Mouse (Mus musculus): Measurements from ENCODE around the gene Prickle2. TPM values are rescaled to one million over a fixed set of nuclear protein-coding genes. Genes with fewer than 3 reads are reported as not detected.

Prickle2 gene
- polyA plus RNA-seq, 1 experiment: 12.7 TPM

DNA sequence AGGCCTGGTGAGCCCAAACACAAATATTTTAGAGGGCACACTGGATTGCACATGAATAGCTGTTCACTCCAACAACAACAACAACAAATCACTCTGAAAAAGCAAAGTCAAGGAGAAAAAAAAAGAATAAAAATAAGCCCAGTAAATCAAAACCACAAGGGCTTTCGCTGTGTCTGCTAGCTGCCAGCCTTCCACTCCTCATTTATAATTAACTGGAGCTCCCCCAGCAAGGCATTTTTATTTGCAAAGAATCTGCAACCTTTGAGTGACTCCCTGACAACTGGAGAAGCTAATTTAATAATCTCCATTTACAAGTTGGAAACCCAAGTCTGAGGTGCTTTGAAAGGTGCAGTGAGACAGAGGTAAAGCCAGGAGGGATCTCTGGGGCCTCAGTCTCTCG is 245.2 kb downstream of the Prickle2 start:
- no peak overlapping the region for H3K4me3 ChIP-seq (replicated peaks; ENCODE audit: insufficient read depth, low read depth, low read length)
- no peak for TF ChIP-seq POLR2A (IDR thresholded peaks at IDR 0.05; ENCODE audit: borderline replicate concordance, insufficient read depth, low read length)
- no peak for TF ChIP-seq CTCF (IDR thresholded peaks at IDR 0.05; ENCODE audit: borderline replicate concordance, insufficient read depth, low read depth, low read length)
- H3K27me3 ChIP-seq (ENCODE audit: control insufficient read depth, insufficient read depth, low read length): no peaks in the 10 kb centered on the region; the same call in 1 of the 2 replicates
- H3K4me1 ChIP-seq (ENCODE audit: control insufficient read depth, insufficient read depth, low read length): peaks cover 11% of the 10 kb centered on the region
- no peak overlapping the region for H3K27ac ChIP-seq (ENCODE audit: insufficient read depth, low read length)
- no peak for DNase-seq
- 94% methylated on average over 2 of the region's 2 CpGs for WGBS

DNA sequence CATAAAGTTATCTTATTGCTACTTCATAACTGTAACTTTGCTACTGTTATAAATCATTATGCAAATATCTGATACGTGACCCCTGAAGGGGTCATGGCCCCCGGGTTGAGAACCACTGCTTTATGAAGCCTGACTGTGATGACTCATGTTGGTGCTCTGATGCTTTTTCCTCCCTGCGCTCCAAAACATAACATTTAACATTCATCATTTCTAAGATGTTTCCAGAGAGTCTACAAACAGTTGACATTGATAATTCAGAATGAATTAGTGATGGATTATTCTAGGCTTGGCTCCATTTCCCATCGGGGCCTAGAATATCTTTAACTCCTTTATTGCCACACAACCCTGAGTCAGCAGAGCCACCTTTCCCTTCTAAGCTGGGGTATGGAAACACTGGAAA is 247.9 kb downstream of the Prickle2 start:
- no peak for TF ChIP-seq POLR2A (IDR thresholded peaks at IDR 0.05; ENCODE audit: borderline replicate concordance, insufficient read depth, low read length)
- TF ChIP-seq CTCF (IDR thresholded peaks at IDR 0.05; ENCODE audit: borderline replicate concordance, insufficient read depth, low read depth, low read length): no peak
- no peak for DNase-seq
- H3K4me1 ChIP-seq (ENCODE audit: control insufficient read depth, insufficient read depth, low read length): no peaks in the 10 kb centered on the region
- no peak overlapping the region for H3K27ac ChIP-seq (ENCODE audit: insufficient read depth, low read length)
- H3K27me3 ChIP-seq (ENCODE audit: control insufficient read depth, insufficient read depth, low read length): no peaks in the 10 kb centered on the region; the same call in 1 of the 2 replicates
- H3K4me3 ChIP-seq (replicated peaks; ENCODE audit: insufficient read depth, low read depth, low read length): no peak overlapping the region
- WGBS: 87% methylated on average over 4 of the region's 4 CpGs

DNA sequence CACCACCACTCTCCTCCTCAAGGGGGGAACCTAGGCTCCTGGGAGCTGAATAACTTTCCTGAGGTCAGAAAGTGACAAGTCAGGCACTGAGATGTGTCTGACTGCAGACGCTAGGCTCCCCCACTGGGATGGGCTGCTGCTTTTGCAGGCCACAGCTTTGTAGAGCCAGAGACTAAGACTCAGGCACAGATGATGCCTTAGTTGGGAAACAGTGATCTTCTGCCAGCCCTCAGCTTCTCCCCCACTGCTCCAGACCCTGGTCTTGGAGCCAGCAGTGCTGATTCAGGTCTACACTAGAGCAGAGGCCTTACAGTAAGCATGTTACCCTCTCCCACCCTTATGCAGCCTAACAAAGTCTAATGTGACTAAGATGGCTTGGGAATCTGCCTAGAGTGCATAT is 254.5 kb downstream of the Prickle2 start:
- Histone ChIP-seq H3K4me1 (ENCODE audit: control insufficient read depth, insufficient read depth, low read length) (no peaks in the 10 kb centered on the region), H3K4me3 (replicated peaks; ENCODE audit: insufficient read depth, low read depth, low read length) (no peak overlapping the region), H3K27me3 (ENCODE audit: control insufficient read depth, insufficient read depth, low read length) (no peaks in the 10 kb centered on the region; the same call in 1 of the 2 replicates), H3K27ac (ENCODE audit: insufficient read depth, low read length) (no peak overlapping the region)
- 41% methylated on average over 1 of the region's 1 CpGs for WGBS
- TF ChIP-seq POLR2A (IDR thresholded peaks at IDR 0.05; ENCODE audit: borderline replicate concordance, insufficient read depth, low read length): no peak
- TF ChIP-seq CTCF (IDR thresholded peaks at IDR 0.05; ENCODE audit: borderline replicate concordance, insufficient read depth, low read depth, low read length): no peak
- no peak for DNase-seq

DNA sequence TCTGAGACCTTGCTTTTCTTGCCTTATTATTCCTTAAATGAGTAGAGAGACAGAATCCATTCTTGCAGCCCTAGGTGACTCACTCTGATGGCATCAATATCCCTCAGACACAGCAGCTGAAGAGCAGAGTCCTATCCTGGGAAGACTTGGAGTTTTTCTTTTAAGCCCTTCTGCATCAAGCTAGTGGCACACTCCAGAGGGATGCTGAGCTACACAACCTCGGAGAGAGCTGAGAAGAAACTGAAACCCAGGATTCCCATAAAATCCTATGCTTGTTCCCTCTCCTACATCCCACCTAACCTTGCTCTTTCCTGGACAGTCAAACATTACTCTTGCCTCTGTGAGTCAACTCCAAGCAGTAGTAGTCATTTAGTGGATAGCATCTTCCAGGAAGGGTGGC is 256.0 kb downstream of the Prickle2 start:
- WGBS: 95% methylated on average over 1 of the region's 1 CpGs
- TF ChIP-seq CTCF (IDR thresholded peaks at IDR 0.05; ENCODE audit: borderline replicate concordance, insufficient read depth, low read depth, low read length): no peak
- no peak for TF ChIP-seq POLR2A (IDR thresholded peaks at IDR 0.05; ENCODE audit: borderline replicate concordance, insufficient read depth, low read length)
- DNase-seq: no peak
- Histone ChIP-seq H3K4me1 (ENCODE audit: control insufficient read depth, insufficient read depth, low read length) (no peaks in the 10 kb centered on the region), H3K27ac (ENCODE audit: insufficient read depth, low read length) (no peak overlapping the region), H3K4me3 (replicated peaks; ENCODE audit: insufficient read depth, low read depth, low read length) (no peak overlapping the region), H3K27me3 (ENCODE audit: control insufficient read depth, insufficient read depth, low read length) (no peaks in the 10 kb centered on the region; the same call in 1 of the 2 replicates)

DNA sequence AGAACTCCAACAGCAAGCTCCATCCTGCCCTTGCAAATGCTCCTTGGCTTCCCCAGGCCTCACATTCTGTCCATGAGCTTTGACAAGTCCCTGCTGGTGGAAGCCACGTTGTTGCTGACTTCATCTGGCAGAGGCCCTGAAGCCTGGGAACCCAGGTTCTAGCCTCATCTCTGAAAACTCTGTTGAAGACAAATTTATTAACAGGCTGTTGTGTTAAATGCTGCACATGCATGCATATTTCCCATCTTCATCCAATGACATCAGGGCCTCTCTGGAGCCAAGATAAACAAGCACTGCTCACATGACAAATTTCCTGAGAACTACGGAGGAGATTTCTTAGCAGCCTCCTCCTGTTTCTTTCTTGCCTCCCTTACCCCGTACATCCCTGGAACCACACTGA is 259.3 kb downstream of the Prickle2 start:
- Histone ChIP-seq H3K4me3 (replicated peaks; ENCODE audit: insufficient read depth, low read depth, low read length) (no peak overlapping the region), H3K27me3 (ENCODE audit: control insufficient read depth, insufficient read depth, low read length) (no peaks in the 10 kb centered on the region), H3K4me1 (ENCODE audit: control insufficient read depth, insufficient read depth, low read length) (no peaks in the 10 kb centered on the region), H3K27ac (ENCODE audit: insufficient read depth, low read length) (no peak overlapping the region)
- no peak for DNase-seq
- TF ChIP-seq POLR2A (IDR thresholded peaks at IDR 0.05; ENCODE audit: borderline replicate concordance, insufficient read depth, low read length) (no peak), CTCF (IDR thresholded peaks at IDR 0.05; ENCODE audit: borderline replicate concordance, insufficient read depth, low read depth, low read length) (no peak)
- WGBS: 52% methylated on average over 3 of the region's 3 CpGs

DNA sequence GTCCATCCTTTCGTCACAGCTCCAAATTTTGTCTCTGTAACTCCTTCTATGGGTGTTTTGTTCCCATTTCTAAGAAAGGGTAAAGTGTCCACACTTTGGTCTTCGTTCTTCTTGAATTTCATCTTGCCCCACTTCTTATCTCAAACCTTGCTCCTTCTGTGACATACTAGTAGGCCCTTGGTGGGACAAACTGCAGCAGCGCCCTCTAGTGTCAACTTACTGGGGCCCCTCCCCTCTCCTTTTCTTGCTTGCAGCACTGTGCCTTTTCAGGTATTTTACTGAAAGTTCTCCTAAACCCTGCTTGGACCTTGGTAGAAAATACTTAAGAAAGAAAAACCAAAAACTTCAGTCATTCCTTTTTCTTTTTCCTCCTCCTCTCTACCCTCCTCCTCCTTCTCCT is 264.8 kb downstream of the Prickle2 start:
- Histone ChIP-seq H3K4me3 (replicated peaks; ENCODE audit: insufficient read depth, low read depth, low read length) (no peak overlapping the region), H3K4me1 (ENCODE audit: control insufficient read depth, insufficient read depth, low read length) (no peaks in the 10 kb centered on the region), H3K27ac (ENCODE audit: insufficient read depth, low read length) (no peak overlapping the region), H3K27me3 (ENCODE audit: control insufficient read depth, insufficient read depth, low read length) (no peaks in the 10 kb centered on the region)
- 71% methylated on average over 3 of the region's 3 CpGs for WGBS
- no peak for DNase-seq
- TF ChIP-seq POLR2A (IDR thresholded peaks at IDR 0.05; ENCODE audit: borderline replicate concordance, insufficient read depth, low read length) (no peak), CTCF (IDR thresholded peaks at IDR 0.05; ENCODE audit: borderline replicate concordance, insufficient read depth, low read depth, low read length) (peak; percentile 7; the same call in 1 of the 2 replicates)

DNA sequence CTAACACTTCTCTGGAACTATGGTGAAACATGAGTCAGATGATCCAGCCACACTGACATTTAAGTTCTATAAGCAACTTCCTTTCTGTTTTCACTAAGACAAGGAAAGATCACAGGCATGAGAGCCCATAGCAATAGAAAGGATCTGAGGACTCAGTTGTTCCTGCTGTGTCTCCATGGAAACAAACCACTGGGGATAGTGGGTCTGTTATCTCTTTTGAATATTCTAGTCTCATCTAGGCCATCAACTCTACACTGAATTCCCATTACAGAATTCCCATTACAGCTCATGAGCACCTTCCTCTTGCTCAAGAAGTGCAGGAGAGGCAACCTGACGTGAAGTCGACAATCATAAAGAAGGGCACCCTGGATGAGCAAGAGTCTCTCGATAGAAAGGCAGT is 265.7 kb downstream of the Prickle2 start:
- 79% methylated on average over 3 of the region's 3 CpGs for WGBS

DNA sequence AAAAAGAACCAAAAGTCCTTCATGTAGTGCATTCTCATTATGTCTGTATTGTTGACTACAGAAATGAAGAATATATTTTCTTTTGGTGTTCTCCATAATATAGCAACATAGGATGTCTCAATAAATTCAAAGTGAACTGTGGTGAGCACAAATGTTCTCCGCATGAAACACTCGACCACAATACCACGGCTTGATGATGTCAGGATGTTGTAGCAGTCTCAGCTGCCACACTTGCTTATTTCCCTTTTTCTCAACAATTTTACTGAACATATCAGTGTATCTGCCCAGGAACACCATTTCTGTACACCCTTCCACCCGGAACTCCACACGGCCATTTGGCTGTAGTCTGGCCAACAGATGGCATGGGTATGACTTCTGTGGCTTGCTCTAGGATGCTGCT is 273.8 kb downstream of the Prickle2 start:
- Histone ChIP-seq H3K27me3 (ENCODE audit: control insufficient read depth, insufficient read depth, low read length) (no peaks in the 10 kb centered on the region; the same call in 1 of the 2 replicates), H3K4me3 (replicated peaks; ENCODE audit: insufficient read depth, low read depth, low read length) (no peak overlapping the region), H3K27ac (ENCODE audit: insufficient read depth, low read length) (no peak overlapping the region), H3K4me1 (ENCODE audit: control insufficient read depth, insufficient read depth, low read length) (no peaks in the 10 kb centered on the region)
- WGBS: 73% methylated on average over 5 of the region's 5 CpGs
- no peak for DNase-seq
- TF ChIP-seq CTCF (IDR thresholded peaks at IDR 0.05; ENCODE audit: borderline replicate concordance, insufficient read depth, low read depth, low read length) (no peak), POLR2A (IDR thresholded peaks at IDR 0.05; ENCODE audit: borderline replicate concordance, insufficient read depth, low read length) (no peak)

More for the DNA sequence above, 265.7 kb downstream of the Prickle2 start:
- Histone ChIP-seq H3K27me3 (ENCODE audit: control insufficient read depth, insufficient read depth, low read length) (no peaks in the 10 kb centered on the region), H3K4me3 (replicated peaks; ENCODE audit: insufficient read depth, low read depth, low read length) (no peak overlapping the region), H3K4me1 (ENCODE audit: control insufficient read depth, insufficient read depth, low read length) (no peaks in the 10 kb centered on the region), H3K27ac (ENCODE audit: insufficient read depth, low read length) (no peak overlapping the region)
- DNase-seq: no peak
- TF ChIP-seq CTCF (IDR thresholded peaks at IDR 0.05; ENCODE audit: borderline replicate concordance, insufficient read depth, low read depth, low read length): no peak
- TF ChIP-seq POLR2A (IDR thresholded peaks at IDR 0.05; ENCODE audit: borderline replicate concordance, insufficient read depth, low read length): no peak
